Mouse (Mus musculus) midbrain, embryonic 14.5 days (tissue): ENCODE results near the gene Cldn16. TPM values are rescaled to one million over a fixed set of nuclear protein-coding genes. Genes with fewer than 3 reads are reported as not detected.
A peak's percentile ranks its signal among the peaks of the same experiment; 100 is the strongest.
"Not testable (repeated sequence)": the region's sequence is repeated elsewhere in the genome, so short reads cannot be mapped to it uniquely, and the experiment has no call there.

Experiments
- ATAC-seq: fragments of 200-750 bp; cut with Nextera tagmentation; 2 replicates; pipeline ENCODE4 v1.8.0; 2017; ENCODE audit warnings: moderate number of reproducible peaks, moderate library complexity; ENCODE audit not compliant: low FRiP score, low TSS enrichment
- DNase-seq: peaks from one replicate; pipeline ENCODE4 v3.0.0-alpha.2; 2015
- H3K27ac ChIP-seq: fragments of 300-500 bp; sonication (generic); replicated peaks from 2 replicates; pipeline ENCODE4 v1.5.1; 2014; ENCODE audit warnings: mild to moderate bottlenecking, low read depth, low read length, moderate library complexity
- H3K27me3 ChIP-seq: fragments of 300-500 bp; sonication (generic); 2 replicates; pipeline ENCODE4 v1.6.1; 2014; ENCODE audit warnings: low read length, control low read depth, mixed read lengths; ENCODE audit not compliant: control insufficient read depth, insufficient read depth
- H3K36me3 ChIP-seq: fragments of 300-500 bp; sonication (generic); 2 replicates; pipeline ENCODE4 v1.6.1; 2014; ENCODE audit warnings: low read length, control low read depth; ENCODE audit not compliant: control insufficient read depth, insufficient read depth
- H3K4me1 ChIP-seq: fragments of 300-500 bp; sonication (generic); 2 replicates; pipeline ENCODE4 v1.6.1; 2014; ENCODE audit warnings: mild to moderate bottlenecking, antibody characterized with exemption, low read length, control low read depth; ENCODE audit not compliant: control insufficient read depth, insufficient read depth
- H3K4me2 ChIP-seq: fragments of 300-500 bp; sonication (generic); 2 replicates; pipeline ENCODE4 v1.6.1; 2014; ENCODE audit warnings: mild to moderate bottlenecking, low read length, moderate library complexity
- H3K4me3 ChIP-seq: fragments of 300-500 bp; sonication (generic); replicated peaks from 2 replicates; pipeline ENCODE4 v1.5.1; 2014; ENCODE audit warnings: low read depth, low read length
- H3K9ac ChIP-seq: fragments of 300-500 bp; sonication (generic); replicated peaks from 2 replicates; pipeline ENCODE4 v1.6.1; 2014; ENCODE audit warnings: mild to moderate bottlenecking, low read length, moderate library complexity
- H3K9me3 ChIP-seq: fragments of 300-500 bp; sonication (generic); 2 replicates; pipeline ENCODE4 v1.6.1; 2016; ENCODE audit warnings: low read length, control low read depth, mixed read lengths; ENCODE audit not compliant: control insufficient read depth
- WGBS: fragments of 180-500 bp; shearing (Covaris S2); extraction: QIAGEN DNeasy Blood & Tissue Kit; methylation state at CpG from one replicate; pipeline ENCODE4 v1.1.7; 2014; 5-methylcytosine and 5-hydroxymethylcytosine counted together
- polyA plus RNA-seq: library from polyadenylated mRNA; unstranded; fragments of >200 nt; fragmentation: Nextera tagmentation; extraction: Ambion mirVana; gene quantifications from 2 replicates; pipeline ENCODE4 v1.2.1, GENCODE M21; 2014

Cldn16 gene
- polyA plus RNA-seq, 1 experiment from 2014 or later, result not detected

GRCm38 (mm10) chr16:26454163-26454562, 8.8 kb upstream of the Cldn16 start:
- Histone ChIP-seq H3K4me2 (no peak overlapping the region), H3K36me3 (no peaks in the 10 kb centered on the region), H3K4me1 (no peaks in the 10 kb centered on the region), H3K27me3 (no peaks in the 10 kb centered on the region), H3K27ac (no peak overlapping the region), H3K9me3 (no peaks in the 10 kb centered on the region), H3K9ac (no peak overlapping the region), H3K4me3 (no peak overlapping the region)
- ATAC-seq (no peak), DNase-seq (no peak)
- WGBS, result 63% methylated on average over 3 of the region's 3 CpGs

- no peak overlapping the region for H3K4me2 ChIP-seq
- H3K4me1 ChIP-seq, result no peaks in the 10 kb centered on the region
- no peak for DNase-seq
- H3K9ac ChIP-seq, result no peak overlapping the region
- no peaks in the 10 kb centered on the region for H3K9me3 ChIP-seq
- H3K27me3 ChIP-seq, result no peaks in the 10 kb centered on the region
- no peak overlapping the region for H3K4me3 ChIP-seq
- H3K36me3 ChIP-seq, result no peaks in the 10 kb centered on the region
- H3K27ac ChIP-seq, result no peak overlapping the region
- ATAC-seq, result no peak
- WGBS, result 91% methylated on average over 2 of the region's 2 CpGs
Observed at GRCm38 (mm10) chr16:26456182-26456581, 6.8 kb upstream of the Cldn16 start.

GRCm38 (mm10) chr16:26466535-26466934, 3.6 kb downstream of the Cldn16 start:
- no peaks in the 10 kb centered on the region for H3K9me3 ChIP-seq
- DNase-seq (no peak), ATAC-seq (no peak)
- whole genome bisulfite sequencing, result 73% methylated on average over 4 of the region's 4 CpGs
- H3K4me2 ChIP-seq, result no peak overlapping the region
- no peak overlapping the region for H3K4me3 ChIP-seq
- no peak overlapping the region for H3K27ac ChIP-seq
- no peak overlapping the region for H3K9ac ChIP-seq
- no peaks in the 10 kb centered on the region for H3K4me1 ChIP-seq
- no peaks in the 10 kb centered on the region for H3K27me3 ChIP-seq
- no peaks in the 10 kb centered on the region for H3K36me3 ChIP-seq

- H3K4me1 ChIP-seq, result no peaks in the 10 kb centered on the region
- H3K27me3 ChIP-seq, result no peaks in the 10 kb centered on the region
- no peak for DNase-seq
- no peak overlapping the region for H3K27ac ChIP-seq
- 82% methylated on average over 4 of the region's 4 CpGs for WGBS
- H3K4me2 ChIP-seq, result no peak overlapping the region
- H3K9me3 ChIP-seq, result no peaks in the 10 kb centered on the region
- H3K9ac ChIP-seq, result no peak overlapping the region
- no peak for ATAC-seq
- H3K4me3 ChIP-seq, result no peak overlapping the region
- no peaks in the 10 kb centered on the region for H3K36me3 ChIP-seq
Observed at GRCm38 (mm10) chr16:26471254-26471653, 8.3 kb downstream of the Cldn16 start.

- Histone ChIP-seq H3K27ac (no peak overlapping the region), H3K4me1 (no peaks in the 10 kb centered on the region), H3K4me2 (no peak overlapping the region), H3K4me3 (no peak overlapping the region), H3K9me3 (no peaks in the 10 kb centered on the region), H3K9ac (no peak overlapping the region), H3K27me3 (no peaks in the 10 kb centered on the region), H3K36me3 (no peaks in the 10 kb centered on the region)
- ATAC-seq, result no peak
- DNase-seq, result peak; percentile 55
- 14% methylated on average over 2 of the region's 2 CpGs for WGBS
Observed at GRCm38 (mm10) chr16:26495721-26496120, 32.8 kb downstream of the Cldn16 start.

GRCm38 (mm10) chr16:26499705-26500104, 36.8 kb downstream of the Cldn16 start:
- H3K27me3 ChIP-seq, H3K9ac ChIP-seq, ATAC-seq: not testable (repeated sequence)

GRCm38 (mm10) chr16:26500738-26501137, 37.8 kb downstream of the Cldn16 start:
- no peaks in the 10 kb centered on the region for H3K4me1 ChIP-seq
- H3K9ac ChIP-seq, result no peak overlapping the region
- H3K4me2 ChIP-seq, result no peak overlapping the region
- no peaks in the 10 kb centered on the region for H3K27me3 ChIP-seq
- no peak overlapping the region for H3K27ac ChIP-seq
- WGBS, result 91% methylated on average over 3 of the region's 3 CpGs
- ATAC-seq (no peak), DNase-seq (no peak)
- H3K36me3 ChIP-seq, result no peaks in the 10 kb centered on the region
- H3K4me3 ChIP-seq, result no peak overlapping the region
- no peaks in the 10 kb centered on the region for H3K9me3 ChIP-seq

More at GRCm38 (mm10) chr16:26499705-26500104, 36.8 kb downstream of the Cldn16 start:
- not testable (repeated sequence) for H3K36me3 ChIP-seq, H3K4me3 ChIP-seq, H3K4me2 ChIP-seq, H3K9me3 ChIP-seq, DNase-seq, H3K4me1 ChIP-seq, H3K27ac ChIP-seq
- WGBS, result 98% methylated on average over 3 of the region's 3 CpGs

GRCm38 (mm10) chr16:26504961-26505360, 42.0 kb downstream of the Cldn16 start:
- DNase-seq (no peak), ATAC-seq (no peak)
- Histone ChIP-seq H3K9me3 (no peaks in the 10 kb centered on the region), H3K9ac (no peak overlapping the region), H3K4me3 (no peak overlapping the region), H3K27ac (no peak overlapping the region), H3K27me3 (no peaks in the 10 kb centered on the region), H3K4me2 (no peak overlapping the region), H3K4me1 (no peaks in the 10 kb centered on the region), H3K36me3 (no peaks in the 10 kb centered on the region)
- 87% methylated on average over 4 of the region's 4 CpGs for WGBS

GRCm38 (mm10) chr16:26519596-26519995, 56.7 kb downstream of the Cldn16 start:
- no peaks in the 10 kb centered on the region for H3K4me1 ChIP-seq
- no peak overlapping the region for H3K9ac ChIP-seq
- H3K36me3 ChIP-seq, result no peaks in the 10 kb centered on the region
- 66% methylated on average over 2 of the region's 2 CpGs for WGBS
- H3K27ac ChIP-seq, result no peak overlapping the region
- peak; percentile 42 for DNase-seq
- no peaks in the 10 kb centered on the region for H3K9me3 ChIP-seq
- no peak for ATAC-seq
- no peak overlapping the region for H3K4me2 ChIP-seq
- H3K27me3 ChIP-seq, result no peaks in the 10 kb centered on the region
- H3K4me3 ChIP-seq, result no peak overlapping the region
